Mouse (Mus musculus) embryo, embryonic 10.5 days (tissue): ENCODE measurements around the gene Tgm1.

Experiments
- DNase-seq: peaks from one replicate; pipeline ENCODE4 v3.0.0-alpha.2; 2015; ENCODE audit warnings: low spot score

The Tgm1 gene

DNA sequence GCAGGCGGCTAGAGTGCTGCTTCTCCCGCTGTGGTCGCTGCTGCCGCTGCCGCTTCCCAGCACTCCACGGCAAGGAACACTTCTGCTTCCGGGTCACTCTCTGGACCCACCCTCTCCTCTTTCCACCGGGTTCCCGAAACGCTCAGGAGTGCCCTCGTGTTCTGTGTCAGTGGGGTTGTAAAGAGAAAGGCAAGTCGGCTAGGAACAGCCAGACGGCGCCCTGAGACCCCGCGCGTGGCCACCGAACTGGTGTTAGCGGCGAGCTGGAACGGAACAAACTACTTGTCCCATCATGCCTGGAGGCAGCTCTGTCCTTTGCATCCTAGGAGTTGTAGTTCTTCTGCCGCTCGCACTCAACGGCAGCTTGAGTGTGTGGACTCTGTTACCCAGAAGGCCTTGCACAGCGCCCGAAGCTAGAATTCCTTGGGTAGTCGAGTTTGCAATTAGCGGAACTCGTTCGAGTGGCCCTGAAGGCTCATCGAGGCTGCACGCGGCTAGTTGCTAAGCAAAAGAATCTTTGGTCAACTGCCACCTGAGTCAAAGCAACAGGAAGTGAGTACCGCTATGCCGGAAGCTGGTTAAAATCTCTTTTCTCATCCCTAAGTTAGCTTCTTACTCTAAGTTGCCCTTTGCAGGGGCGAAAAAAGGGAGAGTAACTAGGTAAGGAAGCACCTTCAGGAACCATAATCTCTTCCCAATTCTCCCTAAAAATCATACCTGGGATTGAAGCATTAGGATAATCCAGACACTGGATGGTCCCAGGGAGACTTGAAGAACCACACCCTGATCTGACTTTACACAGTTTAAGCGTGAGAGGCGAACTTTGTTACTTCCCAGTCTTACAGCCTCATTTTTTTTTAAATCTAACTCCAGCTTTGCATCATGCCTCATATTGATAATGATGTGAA lies 41.6 kb downstream of the Tgm1 start, which contains the start of the genes Gmpr2 and Nedd8:
Gmpr2 (plus strand) TSS at position 109 of the 908 bp plus-strand sequence.
Nedd8 (minus strand) TSS at position 292 of the 908 bp plus-strand sequence.
- DNase-seq: peak; percentile 97

GRCm38 (mm10) chr14:55671486-55671832 lies 42.3 kb downstream of the Tgm1 start:
- DNase-seq: no peak

- no peak for DNase-seq
These were observed 53.1 kb downstream of the Tgm1 start for GRCm38 (mm10) chr14:55660636-55661035.

- peak; percentile 92 for DNase-seq
These were observed 53.7 kb downstream of the Tgm1 start, which contains the start of gene Mdp1 for GRCm38 (mm10) chr14:55659960-55660573. Gene Mdp1, minus strand, starts transcription at chr14:55660508.

GRCm38 (mm10) chr14:55658011-55658410 lies 55.7 kb downstream of the Tgm1 start:
- no peak for DNase-seq

- DNase-seq: no peak
These were observed 56.8 kb downstream of the Tgm1 start for GRCm38 (mm10) chr14:55656935-55657334.

DNA sequence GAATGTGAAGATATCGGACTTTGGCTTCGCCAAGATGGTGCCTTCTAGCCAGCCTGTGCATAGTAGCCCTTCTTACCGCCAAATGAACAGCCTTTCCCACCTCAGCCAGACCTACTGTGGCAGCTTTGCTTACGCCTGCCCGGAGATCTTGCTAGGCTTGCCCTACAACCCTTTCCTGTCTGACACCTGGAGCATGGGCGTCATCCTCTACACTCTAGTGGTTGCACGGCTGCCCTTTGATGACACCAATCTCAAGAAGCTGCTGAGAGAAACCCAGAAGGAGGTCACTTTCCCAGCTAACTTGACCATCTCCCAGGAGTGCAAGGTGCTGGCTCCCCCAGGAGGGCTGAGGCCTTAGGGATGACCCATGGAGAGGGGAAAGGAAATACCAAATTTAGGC lies 62.2 kb downstream of the Tgm1 start:
- DNase-seq: no peak
